Mouse (Mus musculus) intestine, postnatal 0 days (tissue): Measurements from ENCODE around the gene Cep44. TPM values are rescaled to one million over a fixed set of nuclear protein-coding genes. Genes with fewer than 3 reads are reported as not detected.

Experiments used
- ATAC-seq: fragments of 200-750 bp; cut with Nextera tagmentation; 2 replicates; pipeline ENCODE4 v1.8.0; 2017; ENCODE audit warnings: mild to moderate bottlenecking, moderate TSS enrichment, moderate library complexity
- H3K27ac ChIP-seq: fragments of 300-500 bp; sonication (generic); 2 replicates; pipeline ENCODE4 v1.5.1; 2014; ENCODE audit warnings: mild to moderate bottlenecking, low read depth, low read length, moderate library complexity
- H3K27me3 ChIP-seq: fragments of 300-500 bp; sonication (generic); replicated peaks from 2 replicates; pipeline ENCODE4 v1.6.1; 2014; ENCODE audit warnings: low read length, mixed read lengths; ENCODE audit not compliant: control insufficient read depth, insufficient read depth
- H3K36me3 ChIP-seq: fragments of 300-500 bp; sonication (generic); 2 replicates; pipeline ENCODE4 v1.6.1; 2014; ENCODE audit warnings: mild to moderate bottlenecking, moderate library complexity; ENCODE audit not compliant: control insufficient read depth, insufficient read depth
- H3K4me1 ChIP-seq: fragments of 300-500 bp; sonication (generic); replicated peaks from 2 replicates; pipeline ENCODE4 v1.6.1; 2014; ENCODE audit warnings: antibody characterized with exemption, low read length, mixed read lengths; ENCODE audit not compliant: control insufficient read depth, insufficient read depth
- H3K4me2 ChIP-seq: fragments of 300-500 bp; sonication (generic); replicated peaks from 2 replicates; pipeline ENCODE4 v1.6.1; 2014; ENCODE audit warnings: low read depth, mild to moderate bottlenecking, moderate library complexity
- H3K4me3 ChIP-seq: fragments of 300-500 bp; sonication (generic); 2 replicates; pipeline ENCODE4 v1.5.1; 2014; ENCODE audit warnings: low read depth, low read length
- H3K9ac ChIP-seq: fragments of 300-500 bp; sonication (generic); 2 replicates; pipeline ENCODE4 v1.6.1; 2014; ENCODE audit warnings: mild to moderate bottlenecking, low read depth, low read length
- H3K9me3 ChIP-seq: fragments of 300-500 bp; sonication (generic); 2 replicates; pipeline ENCODE4 v1.6.1; 2016; ENCODE audit warnings: mixed run types; ENCODE audit not compliant: control insufficient read depth
- CTCF ChIP-seq: sonication (generic); IDR thresholded peaks from 2 replicates; pipeline ENCODE4 v1.5.1; 2016; ENCODE audit warnings: low read depth, mild to moderate bottlenecking, control low read depth, antibody characterized with exemption, moderate library complexity
- WGBS: fragments of 180-500 bp; shearing (Covaris S2); extraction: QIAGEN DNeasy Blood & Tissue Kit; methylation state at CpG from one replicate; pipeline ENCODE4 v1.1.7; 2014; 5-methylcytosine and 5-hydroxymethylcytosine counted together
- polyA plus RNA-seq: library from polyadenylated mRNA; unstranded; fragments of >200 nt; fragmentation: Nextera tagmentation; extraction: Ambion mirVana; gene quantifications from 2 replicates; pipeline ENCODE4 v1.2.1, GENCODE M21; 2015

Gene Cep44
- polyA plus RNA-seq, 1 experiment from 2014 or later, result 13.5 TPM

DNA sequence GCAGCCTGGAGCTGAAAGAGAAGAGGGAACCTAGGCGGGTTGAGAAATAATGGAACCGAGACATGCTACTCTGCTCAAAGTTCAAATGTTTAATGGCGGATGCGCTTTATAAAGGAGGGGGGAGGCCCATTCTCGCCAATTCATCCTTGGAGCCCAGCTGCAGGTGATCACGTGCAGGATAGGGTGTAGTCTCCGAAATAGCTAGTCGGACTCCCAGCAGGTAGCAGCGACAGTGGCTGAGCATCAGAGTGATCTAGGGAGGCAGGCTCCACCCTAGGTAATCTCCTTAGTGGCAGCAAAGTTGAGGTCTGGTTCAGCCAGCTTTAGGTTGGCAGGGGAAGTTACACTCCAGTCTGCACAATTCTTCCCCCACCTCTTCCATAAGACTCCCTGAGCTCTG lies 16.0 kb upstream of the Cep44 start:
- no peak for TF ChIP-seq CTCF
- no peaks in the 10 kb centered on the region for H3K4me1 ChIP-seq
- 91% methylated on average over 9 of the region's 9 CpGs for WGBS
- H3K27me3 ChIP-seq, result no peaks in the 10 kb centered on the region
- no peak overlapping the region for H3K27ac ChIP-seq
- H3K9me3 ChIP-seq, result no peaks in the 10 kb centered on the region
- H3K36me3 ChIP-seq, result peaks cover 8% of the 10 kb centered on the region; the same call in 1 of the 2 replicates
- H3K4me3 ChIP-seq, result no peak overlapping the region
- no peak overlapping the region for H3K4me2 ChIP-seq
- H3K9ac ChIP-seq, result no peak overlapping the region
- no peak for ATAC-seq

DNA sequence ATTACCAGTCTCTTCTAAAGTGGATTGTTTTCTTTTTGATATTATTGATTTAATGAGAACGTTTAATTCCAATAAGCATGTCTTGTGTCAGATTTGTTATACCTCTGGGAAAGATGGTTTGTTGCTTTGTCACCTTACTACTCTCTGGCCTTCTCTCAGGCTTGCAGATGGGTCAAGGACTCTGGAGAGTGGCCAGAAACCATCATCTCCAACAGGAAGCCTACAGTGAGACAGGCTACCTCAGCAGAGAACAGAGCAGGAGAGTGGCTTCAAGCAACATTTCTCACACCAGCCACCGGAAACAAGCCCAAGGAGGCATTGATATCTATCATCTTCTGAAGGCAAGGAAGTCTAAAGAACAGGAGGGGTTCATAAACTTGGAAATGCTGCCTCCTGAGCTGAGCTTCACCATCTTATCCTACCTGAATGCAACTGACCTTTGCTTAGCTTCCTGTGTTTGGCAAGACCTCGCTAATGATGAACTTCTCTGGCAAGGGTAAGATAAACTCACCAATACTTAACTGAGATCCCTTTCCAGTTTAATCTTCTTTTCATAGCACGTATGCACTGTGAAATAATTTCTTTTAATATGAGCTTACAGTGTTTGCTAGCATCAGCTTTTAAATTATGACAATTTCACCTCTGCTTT lies 13.7 kb upstream of the Cep44 start:
- ATAC-seq, result no peak
- Histone ChIP-seq H3K4me1 (no peaks in the 10 kb centered on the region), H3K9ac (no peak overlapping the region), H3K27ac (no peak overlapping the region), H3K4me2 (no peak overlapping the region), H3K9me3 (no peaks in the 10 kb centered on the region), H3K4me3 (no peak overlapping the region), H3K27me3 (no peaks in the 10 kb centered on the region), H3K36me3 (peaks cover 8% of the 10 kb centered on the region; the same call in 1 of the 2 replicates)
- 49% methylated on average over 4 of the region's 4 CpGs for WGBS
- TF ChIP-seq CTCF, result no peak

DNA sequence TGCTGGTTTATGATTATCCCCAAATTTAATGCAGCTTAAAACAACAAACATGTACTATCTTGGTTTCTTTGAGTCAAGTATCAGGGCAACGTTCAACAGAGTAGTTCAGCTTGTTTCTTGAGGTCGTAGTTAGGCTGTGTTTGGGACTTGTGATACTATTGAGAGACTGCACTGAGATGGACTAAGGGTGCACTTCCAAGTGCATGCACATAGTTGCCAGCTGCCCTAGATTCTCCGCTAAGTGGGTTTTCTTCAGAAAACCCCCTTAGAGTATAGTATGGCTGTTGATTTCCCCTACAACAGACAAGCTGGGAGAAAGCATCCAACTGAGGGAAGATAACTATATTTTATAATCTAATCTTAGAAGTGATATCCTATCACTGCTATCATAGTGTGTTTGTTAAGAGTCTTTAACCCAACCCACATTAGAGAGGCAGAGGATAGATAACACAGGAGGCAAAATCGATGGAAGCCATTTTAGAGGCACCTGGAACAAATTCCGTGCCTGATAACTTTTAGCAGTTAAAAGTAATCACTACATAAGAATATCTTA lies 1.8 kb upstream of the Cep44 start:
- ATAC-seq, result no peak
- H3K4me3 ChIP-seq, result no peak overlapping the region; the same call in 1 of the 2 replicates
- TF ChIP-seq CTCF, result no peak
- H3K9ac ChIP-seq, result no peak overlapping the region
- H3K36me3 ChIP-seq, result no peaks in the 10 kb centered on the region
- no peaks in the 10 kb centered on the region for H3K9me3 ChIP-seq
- 44% methylated on average over 5 of the region's 5 CpGs for WGBS
- H3K27ac ChIP-seq, result no peak overlapping the region
- H3K4me1 ChIP-seq, result peaks cover 4% of the 10 kb centered on the region; the same call in 1 of the 2 replicates
- H3K27me3 ChIP-seq, result no peaks in the 10 kb centered on the region
- H3K4me2 ChIP-seq, result peak overlapping the region; percentile 77

GRCm38 (mm10) chr8:56552045-56552444 lies 1.2 kb upstream of the Cep44 start:
- Histone ChIP-seq H3K4me2 (peak overlapping the region; percentile 77), H3K27ac (no peak overlapping the region; the same call in 1 of the 2 replicates), H3K9ac (peak overlapping the region; percentile 85), H3K4me1 (peaks cover 4% of the 10 kb centered on the region; the same call in 1 of the 2 replicates), H3K9me3 (no peaks in the 10 kb centered on the region), H3K4me3 (peak overlapping the region; percentile 76), H3K36me3 (no peaks in the 10 kb centered on the region), H3K27me3 (no peaks in the 10 kb centered on the region)
- 18% methylated on average over 10 of the region's 10 CpGs for WGBS
- no peak for ATAC-seq
- TF ChIP-seq CTCF, result no peak

DNA sequence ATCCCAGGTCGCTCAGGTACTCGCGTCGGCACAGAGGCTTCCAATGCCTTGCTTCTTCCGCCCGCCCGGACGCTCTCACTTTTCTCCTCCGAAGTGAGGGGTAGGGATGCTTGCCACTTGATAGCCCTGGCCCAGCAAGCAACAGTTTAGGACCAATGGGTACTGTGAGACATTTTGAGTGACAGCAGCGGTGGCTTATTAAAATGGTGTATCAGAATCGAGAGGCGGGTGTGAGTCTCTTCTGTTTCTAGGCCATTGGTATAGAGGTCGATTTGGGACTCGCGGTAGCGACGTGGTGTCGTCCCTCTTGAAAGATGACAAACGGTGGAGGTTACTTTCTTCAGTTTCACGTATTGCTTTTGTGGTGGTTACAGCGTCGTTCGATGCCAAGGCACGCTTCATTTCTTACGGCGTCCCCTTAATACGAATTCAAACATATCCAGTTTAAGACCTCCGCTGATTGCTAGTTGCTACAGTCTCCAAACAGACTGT lies 560 bp upstream of the Cep44 start:
- under 1% methylated on average over 28 of the region's 28 CpGs for WGBS
- H3K27me3 ChIP-seq, result no peaks in the 10 kb centered on the region
- ATAC-seq, result peak; percentile 95

GRCm38 (mm10) chr8:56547866-56548265 lies 3.0 kb downstream of the Cep44 start:
- Histone ChIP-seq H3K4me3 (no peak overlapping the region), H3K27ac (no peak overlapping the region), H3K9ac (no peak overlapping the region), H3K9me3 (no peaks in the 10 kb centered on the region), H3K4me1 (peaks cover 4% of the 10 kb centered on the region; the same call in 1 of the 2 replicates), H3K27me3 (no peaks in the 10 kb centered on the region), H3K4me2 (no peak overlapping the region), H3K36me3 (no peaks in the 10 kb centered on the region)
- no peak for ATAC-seq
- 98% methylated on average over 2 of the region's 2 CpGs for WGBS
- no peak for TF ChIP-seq CTCF

More for the DNA sequence above, 560 bp upstream of the Cep44 start:
- Histone ChIP-seq H3K9ac (peak overlapping the region; percentile 85), H3K4me1 (peaks cover 4% of the 10 kb centered on the region; the same call in 1 of the 2 replicates), H3K36me3 (no peaks in the 10 kb centered on the region), H3K9me3 (no peaks in the 10 kb centered on the region), H3K27ac (peak overlapping the region; percentile 91), H3K4me3 (peak overlapping the region; percentile 76), H3K4me2 (peak overlapping the region; percentile 77)
- TF ChIP-seq CTCF, result no peak
